Mouse (Mus musculus) layer of hippocampus, adult 11-12 months (tissue): ENCODE results near the gene 4921536K21Rik.

Source experiments
- DNase-seq: peaks from one replicate; pipeline ENCODE4 v3.0.0; 2022; ENCODE audit warnings: low spot score

4921536K21Rik gene

DNA sequence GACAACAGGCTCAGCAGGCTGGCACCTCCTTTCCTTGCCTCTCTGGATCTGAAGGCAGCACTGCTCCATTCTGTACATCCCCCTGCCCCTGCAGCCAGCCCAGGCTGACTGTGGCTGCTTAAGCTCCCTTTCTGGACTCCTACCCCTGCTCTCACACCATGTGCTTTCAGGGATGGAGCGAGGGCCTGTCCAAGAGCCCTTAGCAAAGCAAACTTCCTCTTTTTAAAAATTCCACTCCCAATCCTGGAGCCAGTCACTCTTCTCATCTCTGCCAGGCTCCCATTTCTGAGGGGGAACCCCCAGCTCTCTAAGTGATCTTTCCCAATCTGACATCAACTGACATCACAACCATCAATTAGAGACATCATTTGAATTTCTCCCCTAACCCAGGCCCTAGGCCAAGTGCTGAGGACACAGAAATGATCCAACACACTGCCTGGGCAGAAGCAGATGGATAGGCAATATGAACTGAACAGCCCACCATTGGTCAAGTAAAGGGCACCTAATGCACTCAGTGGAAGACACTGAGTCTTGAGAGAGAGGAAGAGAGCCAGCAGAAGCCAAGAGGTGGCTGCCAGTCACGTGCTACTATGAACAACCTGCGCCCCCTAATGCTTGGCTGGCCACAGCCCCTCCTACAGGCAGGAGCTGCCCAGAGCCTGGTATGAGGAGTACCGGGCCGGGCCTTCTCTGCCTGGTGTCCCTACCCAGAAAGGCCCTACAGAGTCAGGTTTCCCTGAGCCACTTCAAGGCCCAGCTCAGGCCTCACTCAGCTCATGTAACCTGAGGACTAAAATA, 15.8 kb upstream of the 4921536K21Rik start:
- peak; percentile 28 for DNase-seq

DNA sequence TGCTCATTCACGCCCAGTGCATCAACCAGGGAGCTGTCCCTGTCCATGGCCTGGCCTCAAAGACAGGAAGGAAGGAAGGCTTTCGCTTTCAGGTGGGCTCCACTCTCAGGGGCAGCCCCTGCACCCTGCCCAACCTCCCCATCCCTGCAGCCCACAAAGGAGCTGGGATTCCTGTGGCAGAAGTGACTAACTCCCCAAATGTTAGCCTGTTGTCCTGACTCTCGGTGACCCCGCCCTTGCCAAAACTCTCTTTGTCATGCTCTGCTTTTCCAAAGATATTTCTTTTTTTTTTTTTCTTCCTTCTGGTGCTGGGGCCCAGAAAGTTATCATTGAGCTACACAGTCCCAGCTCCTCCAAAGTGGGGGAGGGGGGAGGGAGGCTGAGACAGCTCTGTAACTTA, 14.3 kb upstream of the 4921536K21Rik start:
- no peak for DNase-seq

DNA sequence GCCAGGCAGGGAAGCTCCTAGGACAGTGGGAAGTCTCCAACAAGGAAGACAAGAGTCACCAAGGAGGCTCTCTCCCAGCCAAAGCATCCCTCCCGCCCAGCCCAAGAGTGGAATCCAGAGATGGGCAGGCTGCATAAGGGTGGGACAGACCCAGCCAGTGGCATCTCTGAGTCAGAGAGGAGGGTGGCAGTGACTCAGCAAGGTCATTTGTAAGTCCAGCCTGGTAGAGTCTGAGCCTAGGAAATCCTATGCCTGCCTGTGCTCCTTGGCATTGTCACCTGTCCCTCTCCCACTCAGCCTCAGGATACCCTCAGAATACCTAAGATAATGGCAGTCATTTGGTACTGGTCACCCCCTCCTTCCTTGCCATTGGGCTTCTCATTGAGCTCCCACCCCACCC, 10.5 kb upstream of the 4921536K21Rik start:
- no peak for DNase-seq

DNA sequence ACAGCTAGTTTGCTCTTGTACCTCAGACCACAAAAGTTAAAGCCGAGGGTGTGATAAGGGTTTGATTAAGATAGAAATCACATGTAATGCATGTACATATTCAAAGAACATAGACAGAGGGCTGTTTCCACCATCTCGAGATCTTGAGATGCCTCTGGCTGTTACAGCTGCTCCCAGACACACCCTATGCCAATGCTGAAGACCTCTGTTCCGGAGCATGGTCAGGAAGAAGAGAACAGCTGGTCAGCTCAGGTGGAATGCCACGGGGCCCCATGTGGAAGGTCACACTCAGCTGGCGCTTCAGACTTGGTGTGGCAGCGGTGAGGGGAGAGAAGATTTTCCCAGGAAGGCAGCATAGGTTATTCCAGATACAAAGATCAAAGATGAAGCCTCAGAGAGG, 9.8 kb upstream of the 4921536K21Rik start:
- DNase-seq = no peak

DNA sequence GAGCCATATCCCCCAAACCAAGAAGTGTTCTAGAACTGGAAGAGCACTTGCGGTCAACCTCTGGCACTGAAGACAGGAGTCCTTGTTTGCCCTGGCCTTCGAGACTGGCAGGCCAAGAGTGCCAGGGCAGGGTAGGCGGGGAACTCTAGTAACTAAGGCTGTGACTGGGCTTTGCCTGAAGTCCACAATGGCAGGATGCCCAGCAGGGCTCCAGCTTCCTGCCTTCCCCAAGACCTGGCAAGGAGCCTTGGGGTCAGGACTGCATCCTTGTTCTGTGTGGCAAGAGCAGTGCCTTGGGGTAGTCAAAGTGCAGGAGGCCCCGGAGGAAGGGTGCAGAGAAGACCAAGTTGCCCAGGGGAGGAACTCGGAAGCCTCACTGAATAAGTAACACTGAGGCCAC, 8.1 kb upstream of the 4921536K21Rik start:
- DNase-seq = peak; percentile 69

DNA sequence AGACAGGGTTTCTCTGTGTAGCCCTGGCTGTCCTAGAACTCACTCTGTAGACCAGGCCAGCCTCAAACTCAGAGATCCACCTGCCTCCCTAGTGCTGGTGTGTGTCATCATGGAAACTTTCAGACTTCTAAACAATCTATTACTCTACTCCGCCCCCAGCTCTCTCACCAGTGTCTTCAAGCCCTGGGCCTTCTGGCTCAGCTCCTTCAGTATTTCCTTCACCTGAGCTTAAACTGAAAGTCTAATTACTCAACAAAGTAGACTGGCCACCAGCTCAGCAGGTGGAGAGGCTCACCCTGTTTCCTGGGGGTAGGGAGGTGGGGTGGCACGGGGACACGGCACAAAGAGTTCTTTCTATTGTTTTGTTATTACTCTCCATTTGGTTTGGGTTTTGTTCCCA, 7.6 kb upstream of the 4921536K21Rik start:
- DNase-seq = no peak

DNA sequence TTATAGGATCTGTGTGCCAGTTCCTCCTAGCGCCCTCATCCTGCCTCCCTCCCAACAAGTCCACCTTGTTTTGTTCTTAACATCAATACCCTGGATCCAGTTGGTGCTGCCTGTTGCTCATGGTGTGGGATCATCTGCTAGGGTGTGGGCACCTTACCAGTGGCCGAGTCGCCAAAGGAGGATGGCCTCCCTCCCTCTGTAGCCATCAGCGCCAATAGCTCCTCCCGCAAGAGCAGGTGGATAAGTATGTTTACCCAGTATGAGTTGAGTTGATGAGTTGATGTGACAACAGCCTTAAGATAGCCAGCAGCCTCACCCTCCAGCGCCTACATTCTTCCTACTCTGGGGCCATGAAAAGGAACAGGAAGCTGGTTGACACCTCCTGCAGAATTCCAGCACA, 5.4 kb upstream of the 4921536K21Rik start:
- DNase-seq = no peak

DNA sequence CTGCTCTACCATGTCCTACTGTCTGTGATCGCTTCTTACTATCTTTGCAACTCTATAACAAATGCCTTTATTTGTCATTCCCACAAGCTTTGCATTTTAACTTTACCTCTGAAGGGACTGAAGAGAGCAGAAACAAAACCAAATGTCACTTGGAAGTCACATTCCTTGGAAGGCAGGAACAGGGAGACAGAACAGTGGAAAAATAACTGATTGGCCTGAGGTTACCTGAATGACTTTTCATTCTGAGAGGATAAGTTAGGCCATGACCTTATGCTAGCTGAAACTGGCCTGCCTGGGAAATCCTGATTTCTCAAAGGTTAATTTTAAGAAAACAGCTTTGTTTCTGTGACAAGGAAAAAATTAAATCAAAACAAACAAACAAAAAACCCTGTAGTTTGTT, 1.0 kb upstream of the 4921536K21Rik start:
- no peak for DNase-seq

DNA sequence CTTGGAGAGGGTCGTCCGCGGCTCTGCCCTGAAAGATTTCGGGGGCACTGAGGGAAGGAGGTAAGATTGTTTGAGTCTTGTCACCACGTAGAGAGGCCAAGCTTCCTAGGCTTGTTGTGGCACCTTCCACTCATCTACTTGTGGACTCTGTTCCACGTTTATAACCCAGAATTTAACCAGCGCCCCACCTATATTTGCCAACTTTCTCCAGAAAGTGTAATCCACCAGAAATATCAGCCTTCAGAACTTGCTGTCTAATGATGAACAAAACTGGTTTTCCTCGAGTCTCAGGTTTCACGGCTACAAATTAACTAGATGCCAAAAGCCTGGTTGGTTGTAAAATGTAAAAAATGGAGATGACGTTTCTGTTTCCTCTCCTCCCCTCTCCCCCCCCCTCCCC, 560 bp upstream of the 4921536K21Rik start:
- DNase-seq = no peak

DNA sequence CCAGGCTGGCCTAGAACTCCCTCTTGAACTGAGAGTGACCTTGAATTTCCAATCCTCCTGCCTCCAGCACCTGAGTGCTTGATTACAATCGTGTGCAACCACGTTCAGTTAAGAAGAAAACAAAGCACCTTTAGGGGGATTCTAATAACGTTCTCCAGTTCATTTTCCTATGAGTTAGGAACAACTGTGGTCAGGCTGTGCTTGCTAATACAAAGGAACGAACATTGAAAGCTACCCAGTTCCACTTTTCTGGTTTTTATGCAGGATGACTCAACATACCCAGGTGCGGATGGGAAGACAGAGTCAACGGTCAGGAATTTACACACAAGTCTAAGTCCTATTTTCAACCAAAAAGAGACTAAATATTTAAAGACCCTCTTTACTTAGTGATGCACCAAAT, 928 bp downstream of the 4921536K21Rik start:
- DNase-seq = no peak

DNA sequence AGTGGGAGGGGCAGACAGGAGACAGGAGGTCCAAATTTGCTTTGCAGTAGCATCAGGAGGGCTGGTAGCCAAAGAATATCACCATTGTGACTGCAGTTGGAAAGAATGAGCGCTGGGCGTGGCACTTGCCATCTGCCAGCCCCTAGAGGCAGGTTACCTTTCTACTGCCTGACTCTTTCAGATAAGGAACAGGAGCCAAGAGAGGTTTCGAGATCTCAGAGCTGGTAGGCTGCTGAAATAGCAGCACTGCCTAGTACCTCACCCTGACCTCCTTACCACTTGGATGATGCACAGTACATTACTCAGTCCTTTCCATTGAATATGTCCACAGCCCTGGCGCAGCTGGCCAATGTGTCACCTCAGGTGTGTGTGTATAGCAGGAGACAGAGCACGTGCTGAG, 7.6 kb downstream of the 4921536K21Rik start:
- DNase-seq = no peak

DNA sequence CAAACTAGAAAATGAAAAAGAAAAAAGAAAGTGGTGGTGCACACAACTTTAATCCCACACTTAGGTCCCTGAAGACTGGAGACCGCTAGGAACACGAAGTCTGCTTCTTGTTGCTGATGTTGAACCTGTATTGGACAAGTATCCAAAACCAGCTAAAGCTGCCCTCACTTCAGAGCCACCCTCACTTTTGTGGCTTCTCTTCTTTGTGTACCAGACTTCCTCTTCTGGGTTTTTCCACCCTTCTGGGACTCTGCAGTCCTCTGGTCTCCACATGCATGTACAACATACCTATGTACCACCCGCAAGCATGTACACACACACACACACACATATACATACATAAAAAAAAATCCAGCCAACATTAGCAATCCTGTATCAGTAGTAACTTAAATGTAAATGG, 11.2 kb downstream of the 4921536K21Rik start:
- no peak for DNase-seq

DNA sequence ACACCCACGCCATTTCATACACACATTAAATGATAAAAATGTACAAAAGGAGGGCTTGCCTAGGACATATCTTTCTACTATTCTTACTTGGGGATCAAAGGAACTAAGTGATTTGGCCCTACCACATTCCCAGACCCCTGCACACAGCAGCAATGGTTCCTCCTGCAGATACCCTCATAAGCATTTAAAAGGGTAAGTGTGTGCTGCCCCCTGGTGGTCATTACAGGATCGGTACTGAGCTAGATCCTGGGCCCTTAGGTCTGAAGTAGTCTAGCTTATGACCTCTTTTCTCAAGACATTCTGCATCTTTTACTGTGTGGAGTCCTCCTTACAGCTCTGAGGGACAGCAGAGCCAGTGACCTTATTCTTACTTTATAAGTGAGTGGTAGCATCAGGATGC, 15.1 kb downstream of the 4921536K21Rik start:
- peak; percentile 89 for DNase-seq

DNA sequence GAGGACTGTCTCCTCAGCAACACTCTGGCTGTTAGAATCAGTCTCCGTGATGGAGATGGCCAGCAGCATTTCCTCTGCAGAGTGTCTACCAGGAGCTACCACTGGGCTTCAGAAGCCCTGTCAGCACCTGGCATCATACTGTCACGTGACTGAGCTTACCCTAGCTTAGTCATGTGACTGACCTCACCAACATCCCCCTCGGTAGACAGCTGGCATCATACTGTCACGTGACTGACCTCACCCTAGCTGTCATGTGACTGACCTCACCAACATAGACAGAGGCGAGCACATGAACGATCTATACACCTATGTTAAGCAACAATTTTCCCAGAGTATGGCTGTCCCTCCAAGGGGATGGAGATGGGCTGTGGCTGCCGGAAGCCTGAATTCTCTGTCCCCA, 16.2 kb downstream of the 4921536K21Rik start:
- no peak for DNase-seq

DNA sequence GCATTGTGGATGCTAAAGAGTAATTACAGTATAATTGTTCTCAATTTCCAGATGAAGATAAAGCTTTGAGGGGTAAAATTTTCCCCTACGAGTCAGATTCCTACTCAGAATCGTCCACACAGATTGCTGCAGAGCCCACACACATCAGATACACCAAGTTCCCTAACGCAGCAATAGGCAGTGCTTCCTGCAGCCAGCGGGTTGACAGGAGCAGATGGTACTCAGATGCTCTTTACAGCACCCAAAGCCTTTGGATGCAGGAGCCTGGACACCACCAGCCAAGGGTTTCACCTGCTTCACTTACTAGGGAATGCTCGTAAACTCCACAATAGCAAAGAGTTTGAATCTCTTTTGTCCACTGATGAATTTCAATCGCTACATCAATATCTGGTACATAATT, 18.5 kb downstream of the 4921536K21Rik start:
- peak; percentile 42 for DNase-seq

DNA sequence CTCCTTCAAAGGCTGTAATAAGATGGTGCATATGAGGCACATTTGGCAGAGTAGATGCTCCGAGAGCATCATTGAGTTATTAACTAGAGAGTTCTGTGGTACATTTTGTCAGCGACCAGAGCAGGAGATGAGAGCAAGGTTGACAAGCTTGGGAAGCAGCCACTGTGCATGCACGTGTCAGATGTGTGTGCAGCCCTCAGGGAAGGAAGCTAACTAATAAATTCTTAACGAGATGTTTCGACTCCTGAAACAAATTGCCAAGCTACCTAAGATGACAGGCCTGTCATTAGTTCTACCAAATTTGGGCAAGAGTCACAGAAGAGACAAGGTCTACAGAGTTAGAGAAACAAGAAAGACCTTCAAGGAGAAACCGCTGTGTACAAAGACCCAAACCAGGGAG, 30.6 kb downstream of the 4921536K21Rik start:
- DNase-seq = no peak

DNA sequence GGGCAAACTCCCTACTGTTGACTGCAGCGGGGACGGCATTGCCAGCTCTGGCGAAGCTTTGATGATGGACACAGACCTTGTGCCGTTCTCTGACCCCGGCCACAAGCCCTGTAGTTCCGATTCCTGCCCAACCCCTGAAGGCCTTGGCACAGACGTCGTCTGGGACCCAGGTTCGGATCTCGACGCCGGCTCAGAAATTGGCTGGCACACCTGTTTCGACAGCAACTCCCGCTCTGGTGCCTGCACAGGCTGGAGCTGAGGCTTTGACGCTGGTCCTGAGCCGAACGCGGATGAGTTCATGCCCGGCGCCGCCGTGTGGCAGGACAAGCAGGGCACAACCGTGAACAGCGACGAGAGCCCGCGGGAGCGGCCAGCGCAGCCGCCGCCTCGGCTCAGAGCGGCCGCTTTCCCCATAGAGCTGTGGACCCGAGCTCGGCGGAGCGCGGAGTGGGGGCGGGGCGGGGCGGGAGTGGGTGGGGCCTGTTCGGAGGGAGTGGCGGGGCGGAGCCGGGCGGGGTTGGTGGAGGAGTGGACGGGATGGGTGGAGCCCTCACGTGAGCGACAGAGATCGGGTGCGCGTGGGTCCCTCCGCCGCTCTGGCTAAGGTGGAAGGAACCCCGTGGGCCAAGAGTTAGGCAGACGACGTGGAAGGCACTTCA, 31.3 kb downstream of the 4921536K21Rik start, which contains the start of gene Osbp2:
Gene Osbp2 (minus strand): TSS at position 450 of the 659 bp plus-strand sequence.
- peak; percentile 79 for DNase-seq

DNA sequence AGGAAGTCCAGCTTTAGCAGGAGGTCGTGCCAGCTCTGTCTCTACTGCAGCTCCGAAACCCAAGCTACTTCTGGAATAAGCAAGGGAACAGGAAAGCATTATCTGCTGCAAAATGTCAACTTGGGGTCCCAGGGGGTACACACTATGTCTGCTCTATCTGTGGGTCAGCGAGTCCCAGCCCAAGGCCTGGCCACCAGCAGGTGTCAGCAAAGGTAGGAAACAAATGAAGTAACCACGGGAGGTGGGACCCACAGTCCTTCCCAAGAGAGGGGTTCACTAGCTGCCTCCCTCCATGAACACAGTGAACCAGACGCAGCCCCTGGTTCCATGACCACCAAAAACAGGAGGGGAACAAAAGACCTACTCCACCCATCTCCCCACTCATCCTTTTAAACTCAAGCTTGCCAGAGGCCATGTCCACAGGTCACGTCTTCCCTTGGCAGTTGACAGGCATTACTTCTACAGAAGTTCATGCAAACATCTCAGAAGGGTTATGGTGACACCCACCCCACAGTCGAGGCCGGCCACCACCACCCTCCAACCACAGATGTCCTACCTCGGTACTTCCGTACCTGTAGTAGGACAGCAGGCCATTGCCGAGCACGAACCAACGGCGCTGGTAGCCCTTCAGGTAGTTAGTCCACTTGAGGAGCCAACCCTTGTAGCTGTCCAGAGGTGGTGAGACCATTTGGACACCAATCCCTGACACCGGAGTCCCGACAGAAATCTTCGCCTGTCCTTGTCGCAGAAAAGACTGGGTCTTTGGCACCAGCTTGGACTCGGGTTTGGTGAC, 32.0 kb downstream of the 4921536K21Rik start:
- DNase-seq = no peak

DNA sequence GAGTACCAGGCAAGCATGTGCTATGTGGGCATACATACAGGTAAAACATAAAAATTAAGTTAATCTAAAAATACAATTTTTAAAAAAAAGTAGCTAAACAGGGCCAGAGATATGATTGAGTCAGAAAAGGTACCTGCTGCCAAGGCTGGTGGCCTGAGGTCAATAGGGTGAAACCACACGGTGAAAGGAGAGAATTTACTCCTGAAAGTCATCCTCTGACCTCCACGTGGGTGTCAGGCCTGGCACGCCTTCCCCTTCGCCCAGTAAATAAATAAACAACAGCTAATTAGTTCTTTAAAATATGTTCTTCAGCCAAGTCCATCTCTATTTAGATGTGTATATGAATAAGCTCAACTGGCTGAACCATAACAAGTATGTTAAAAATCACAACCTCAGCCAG, 34.5 kb downstream of the 4921536K21Rik start:
- no peak for DNase-seq

DNA sequence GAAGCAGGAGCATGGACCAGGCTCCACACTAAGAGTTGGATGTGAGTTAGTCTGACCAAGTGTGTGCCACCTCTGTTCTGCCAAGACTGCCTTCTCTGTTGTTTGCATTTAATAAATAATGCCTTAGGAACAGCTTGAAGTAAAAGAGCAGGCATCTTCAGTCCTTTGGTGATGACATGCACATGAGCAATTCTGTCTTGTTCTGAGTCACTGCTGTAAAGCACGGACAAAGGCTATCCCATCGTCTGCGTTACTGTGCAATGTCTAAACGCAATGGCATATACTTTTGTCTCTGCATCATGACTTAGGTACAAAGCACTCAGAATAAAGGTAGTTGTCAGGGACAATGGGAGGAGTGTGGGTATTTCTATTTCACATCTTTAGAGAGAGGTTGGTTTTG, 35.1 kb downstream of the 4921536K21Rik start:
- no peak for DNase-seq

DNA sequence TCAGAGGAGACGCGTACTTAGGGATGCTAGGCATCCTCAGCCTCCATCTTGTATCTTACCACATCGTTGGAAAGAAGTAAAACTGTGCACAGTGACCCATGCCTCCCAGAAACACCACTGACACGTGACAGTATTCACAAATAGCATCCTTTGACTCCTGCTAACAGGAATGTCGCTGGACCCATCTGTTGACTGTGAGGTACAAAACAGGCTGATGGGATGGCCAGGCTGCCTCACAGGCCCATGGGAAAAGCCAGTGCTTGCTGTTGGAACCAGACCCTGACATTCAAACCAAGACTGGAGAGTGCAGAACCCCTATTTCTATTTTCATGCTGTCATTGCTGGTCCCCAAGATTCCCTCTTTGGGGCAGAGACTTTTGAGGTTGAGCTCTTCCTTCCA, 37.0 kb downstream of the 4921536K21Rik start:
- no peak for DNase-seq

DNA sequence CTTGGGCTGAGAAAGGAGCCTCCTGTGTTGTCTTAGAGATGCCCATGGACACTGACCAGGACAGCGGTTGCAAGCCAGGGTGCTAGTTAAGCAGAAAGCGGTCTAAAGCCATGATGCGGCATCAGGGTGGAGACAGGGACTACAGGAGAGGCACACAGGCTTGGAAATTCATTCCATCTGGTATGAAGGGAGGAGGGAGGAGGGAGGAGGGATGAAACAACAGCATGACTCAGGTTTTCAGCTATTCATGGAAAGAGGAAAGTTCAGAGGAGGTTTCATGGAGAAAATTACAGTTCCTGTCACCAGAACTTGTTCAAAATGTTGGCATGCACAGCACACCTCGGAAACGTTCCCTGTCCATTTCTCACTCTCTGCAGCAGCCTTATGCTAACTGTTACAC, 39.1 kb downstream of the 4921536K21Rik start:
- no peak for DNase-seq

DNA sequence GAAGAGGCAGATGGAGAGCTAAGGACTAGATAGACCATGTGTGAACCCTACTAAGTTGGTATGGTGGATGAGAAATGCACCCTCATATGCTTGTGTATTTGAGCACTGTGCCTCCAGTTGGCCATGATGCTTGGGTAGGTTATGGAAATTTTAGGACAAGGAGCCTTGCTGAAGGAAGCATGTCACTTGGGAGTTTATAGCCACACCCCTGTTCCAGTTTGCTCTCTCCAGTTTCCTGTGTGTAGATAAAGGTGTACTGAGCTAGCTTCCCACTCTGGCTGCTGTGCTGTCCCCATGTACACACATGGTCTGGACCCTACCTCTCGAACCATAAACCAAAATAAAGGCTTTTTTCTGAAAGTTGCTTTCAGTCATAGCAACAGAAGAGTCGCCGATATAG, 40.7 kb downstream of the 4921536K21Rik start:
- no peak for DNase-seq
